Mouse (Mus musculus): ENCODE measurements around the gene Retreg1. TPM values are rescaled to one million over a fixed set of nuclear protein-coding genes. Genes with fewer than 3 reads are reported as not detected.

The Retreg1 gene
- 6.7 and 8.3 TPM in 2 replicates for polyA plus RNA-seq (2012; rRNA removed)

DNA sequence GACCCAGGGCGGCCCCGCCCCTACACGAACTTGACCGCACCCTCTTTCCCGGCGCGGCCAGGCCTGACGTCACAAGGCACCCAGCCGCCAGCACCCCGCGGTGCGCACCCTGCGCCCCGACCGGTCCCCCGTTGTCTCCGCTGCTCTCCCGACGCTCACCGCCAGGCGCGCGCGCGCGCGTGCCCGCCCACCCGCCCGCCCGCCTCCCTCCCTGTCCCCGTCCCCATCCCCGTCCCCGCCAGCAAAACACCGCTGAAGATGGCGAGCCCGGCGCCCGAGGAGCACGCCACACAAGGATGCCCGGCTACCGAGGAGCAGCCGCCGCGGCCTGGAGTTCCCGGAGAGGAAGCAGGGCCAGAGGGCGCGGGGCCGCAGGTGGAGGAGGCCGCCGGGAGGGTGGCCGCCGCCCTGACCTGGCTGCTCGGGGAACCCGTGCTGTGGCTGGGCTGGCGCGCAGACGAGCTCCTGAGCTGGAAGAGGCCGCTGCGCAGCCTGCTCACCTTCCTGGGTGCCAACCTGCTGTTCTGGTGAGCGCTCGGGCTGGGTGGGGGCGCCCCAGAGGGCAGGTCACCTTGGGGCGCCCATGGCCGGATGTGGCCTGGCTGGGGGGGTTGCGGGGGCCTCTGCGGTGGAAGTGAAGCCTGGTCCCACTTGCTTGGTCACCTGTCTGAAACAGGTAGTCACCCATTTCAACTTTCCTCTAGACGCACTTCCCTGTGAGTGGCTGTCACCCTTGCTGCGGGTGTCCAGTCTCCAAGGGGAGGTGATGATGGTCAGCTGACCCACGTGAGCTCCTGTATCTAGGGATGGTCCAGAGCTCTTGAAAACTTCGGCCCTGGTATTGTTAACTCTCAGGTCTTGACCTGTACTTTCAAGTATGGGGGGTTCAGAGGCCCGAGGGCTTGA is at the start of gene Retreg1:
Gene Retreg1, plus strand, starts transcription at position 95 of the 906 bp plus-strand sequence.
- Histone ChIP-seq H3K36me3 (ENCODE audit: control insufficient read depth, insufficient read depth, low read length) (no peaks in the 10 kb centered on the region), H3K27me3 (ENCODE audit: control insufficient read depth, insufficient read depth, low read length) (no peaks in the 10 kb centered on the region), H3K4me3 (ENCODE audit: control insufficient read depth, insufficient read depth, low read length) (peak within 1 kb of the TSS; percentile 65), H3K27ac (ENCODE audit: control insufficient read depth, insufficient read depth, low read length) (peak within 1 kb of the TSS; percentile 58), H3K4me1 (replicated peaks; ENCODE audit: control insufficient read depth, insufficient read depth, low read length) (peaks cover 16% of the 10 kb centered on the region)
- TF ChIP-seq POLR2A (IDR thresholded peaks at IDR 0.05; ENCODE audit: control insufficient read depth, extremely low read depth, insufficient read depth, low read length, poor library complexity) (no peak), CTCF (IDR thresholded peaks at IDR 0.05; ENCODE audit: borderline replicate concordance, control insufficient read depth, extremely low read depth, insufficient read depth, low read length, poor library complexity) (peak; percentile 57; the same call in 1 of the 2 replicates)
- WGBS, result 1% methylated on average over 67 of the region's 72 CpGs
- peak; percentile 86 for DNase-seq

DNA sequence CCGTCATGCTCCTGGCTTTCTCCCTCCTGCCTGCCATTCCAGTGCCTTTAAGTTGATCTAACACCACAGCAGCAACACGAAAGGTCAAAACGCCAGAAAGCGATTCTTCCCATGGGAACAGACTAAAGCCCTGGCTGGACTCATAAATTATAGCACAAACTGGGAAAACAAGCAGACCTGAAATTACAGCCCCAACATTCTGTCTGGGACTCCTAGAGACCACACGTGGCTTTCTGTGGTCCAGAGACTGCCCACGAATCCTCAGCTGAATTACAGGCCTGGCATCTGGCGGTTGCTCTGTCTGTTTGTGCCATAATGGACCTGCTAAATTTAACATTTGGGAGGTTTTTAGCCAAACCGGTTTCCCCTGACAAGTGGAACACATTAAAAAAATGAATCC is 48.9 kb upstream of the Retreg1 start:
- no peak for DNase-seq
- H3K27ac ChIP-seq (ENCODE audit: control insufficient read depth, insufficient read depth, low read length), result no peak overlapping the region
- no peak overlapping the region for H3K4me3 ChIP-seq (ENCODE audit: control insufficient read depth, insufficient read depth, low read length)
- no peaks in the 10 kb centered on the region for H3K36me3 ChIP-seq (ENCODE audit: control insufficient read depth, insufficient read depth, low read length)
- no peaks in the 10 kb centered on the region for H3K4me1 ChIP-seq (replicated peaks; ENCODE audit: control insufficient read depth, insufficient read depth, low read length)
- no peak for TF ChIP-seq CTCF (IDR thresholded peaks at IDR 0.05; ENCODE audit: borderline replicate concordance, control insufficient read depth, extremely low read depth, insufficient read depth, low read length, poor library complexity)
- TF ChIP-seq POLR2A (IDR thresholded peaks at IDR 0.05; ENCODE audit: control insufficient read depth, extremely low read depth, insufficient read depth, low read length, poor library complexity), result no peak
- WGBS, result 85% methylated on average over 8 of the region's 8 CpGs
- H3K27me3 ChIP-seq (ENCODE audit: control insufficient read depth, insufficient read depth, low read length), result no peaks in the 10 kb centered on the region

- WGBS, result 95% methylated on average over 9 of the region's 9 CpGs
- TF ChIP-seq POLR2A (IDR thresholded peaks at IDR 0.05; ENCODE audit: control insufficient read depth, extremely low read depth, insufficient read depth, low read length, poor library complexity) (no peak), CTCF (IDR thresholded peaks at IDR 0.05; ENCODE audit: borderline replicate concordance, control insufficient read depth, extremely low read depth, insufficient read depth, low read length, poor library complexity) (no peak)
- no peaks in the 10 kb centered on the region for H3K27me3 ChIP-seq (ENCODE audit: control insufficient read depth, insufficient read depth, low read length)
- H3K4me3 ChIP-seq (ENCODE audit: control insufficient read depth, insufficient read depth, low read length), result no peak overlapping the region
- H3K27ac ChIP-seq (ENCODE audit: control insufficient read depth, insufficient read depth, low read length), result no peak overlapping the region
- no peak for DNase-seq
- H3K4me1 ChIP-seq (replicated peaks; ENCODE audit: control insufficient read depth, insufficient read depth, low read length), result no peaks in the 10 kb centered on the region
- no peaks in the 10 kb centered on the region for H3K36me3 ChIP-seq (ENCODE audit: control insufficient read depth, insufficient read depth, low read length)
Measured at GRCm38 (mm10) chr15:25795496-25795895, 47.5 kb upstream of the Retreg1 start.

DNA sequence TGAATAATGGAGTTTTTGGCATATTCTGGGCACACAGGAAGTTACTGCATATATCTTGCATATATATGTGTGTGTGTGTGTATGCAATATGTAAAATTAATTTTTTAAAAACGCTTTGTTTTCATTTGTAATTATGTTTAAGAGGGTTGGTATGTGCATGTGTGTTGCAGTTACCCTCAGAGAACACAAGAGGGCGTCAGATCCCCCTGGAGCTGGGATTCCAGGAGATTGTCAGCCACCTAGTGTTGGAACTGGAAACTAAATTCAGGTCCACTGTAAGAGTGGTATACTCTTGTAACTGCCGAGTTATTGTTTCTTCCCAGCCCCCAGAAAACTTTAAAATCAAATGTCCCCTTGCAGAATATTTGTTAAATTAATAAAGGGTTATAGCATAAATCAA is 46.6 kb upstream of the Retreg1 start:
- no peak overlapping the region for H3K4me3 ChIP-seq (ENCODE audit: control insufficient read depth, insufficient read depth, low read length)
- peak; percentile 26 for DNase-seq
- H3K36me3 ChIP-seq (ENCODE audit: control insufficient read depth, insufficient read depth, low read length), result no peaks in the 10 kb centered on the region
- TF ChIP-seq POLR2A (IDR thresholded peaks at IDR 0.05; ENCODE audit: control insufficient read depth, extremely low read depth, insufficient read depth, low read length, poor library complexity) (no peak), CTCF (IDR thresholded peaks at IDR 0.05; ENCODE audit: borderline replicate concordance, control insufficient read depth, extremely low read depth, insufficient read depth, low read length, poor library complexity) (no peak)
- H3K4me1 ChIP-seq (replicated peaks; ENCODE audit: control insufficient read depth, insufficient read depth, low read length), result no peaks in the 10 kb centered on the region
- H3K27me3 ChIP-seq (ENCODE audit: control insufficient read depth, insufficient read depth, low read length), result no peaks in the 10 kb centered on the region
- no peak overlapping the region for H3K27ac ChIP-seq (ENCODE audit: control insufficient read depth, insufficient read depth, low read length)
- WGBS, result 75% methylated on average over 3 of the region's 3 CpGs

- Histone ChIP-seq H3K27ac (ENCODE audit: control insufficient read depth, insufficient read depth, low read length) (no peak overlapping the region), H3K27me3 (ENCODE audit: control insufficient read depth, insufficient read depth, low read length) (no peaks in the 10 kb centered on the region), H3K4me1 (replicated peaks; ENCODE audit: control insufficient read depth, insufficient read depth, low read length) (no peaks in the 10 kb centered on the region), H3K4me3 (ENCODE audit: control insufficient read depth, insufficient read depth, low read length) (no peak overlapping the region), H3K36me3 (ENCODE audit: control insufficient read depth, insufficient read depth, low read length) (no peaks in the 10 kb centered on the region)
- 93% methylated on average over 8 of the region's 8 CpGs for WGBS
- DNase-seq, result no peak
- TF ChIP-seq POLR2A (IDR thresholded peaks at IDR 0.05; ENCODE audit: control insufficient read depth, extremely low read depth, insufficient read depth, low read length, poor library complexity), result no peak
- no peak for TF ChIP-seq CTCF (IDR thresholded peaks at IDR 0.05; ENCODE audit: borderline replicate concordance, control insufficient read depth, extremely low read depth, insufficient read depth, low read length, poor library complexity)
Measured at GRCm38 (mm10) chr15:25797179-25797578, 45.8 kb upstream of the Retreg1 start.

- Histone ChIP-seq H3K4me3 (ENCODE audit: control insufficient read depth, insufficient read depth, low read length) (no peak overlapping the region), H3K36me3 (ENCODE audit: control insufficient read depth, insufficient read depth, low read length) (no peaks in the 10 kb centered on the region), H3K27ac (ENCODE audit: control insufficient read depth, insufficient read depth, low read length) (no peak overlapping the region), H3K27me3 (ENCODE audit: control insufficient read depth, insufficient read depth, low read length) (no peaks in the 10 kb centered on the region), H3K4me1 (replicated peaks; ENCODE audit: control insufficient read depth, insufficient read depth, low read length) (no peaks in the 10 kb centered on the region)
- DNase-seq, result no peak
- no peak for TF ChIP-seq POLR2A (IDR thresholded peaks at IDR 0.05; ENCODE audit: control insufficient read depth, extremely low read depth, insufficient read depth, low read length, poor library complexity)
- TF ChIP-seq CTCF (IDR thresholded peaks at IDR 0.05; ENCODE audit: borderline replicate concordance, control insufficient read depth, extremely low read depth, insufficient read depth, low read length, poor library complexity), result no peak
- WGBS, result 97% methylated on average over 1 of the region's 1 CpGs
Measured at GRCm38 (mm10) chr15:25797888-25798287, 45.1 kb upstream of the Retreg1 start.
